Mouse (Mus musculus) lung, adult 2 months (tissue): ENCODE results near the gene Cers6.

ENCODE experiments used
- CTCF ChIP-seq: fragments of 200-500 bp; IDR thresholded peaks from 2 replicates; pipeline ENCODE4 v1.5.1; 2011; ENCODE audit warnings: mild to moderate bottlenecking, low read length, control low read depth; ENCODE audit not compliant: insufficient read depth
- POLR2A ChIP-seq: fragments of 200-500 bp; IDR thresholded peaks from 2 replicates; pipeline ENCODE4 v1.6.1; 2011; ENCODE audit warnings: low read depth, mild to moderate bottlenecking, control low read depth, low read length, borderline replicate concordance; ENCODE audit errors: extremely low read depth

- TF ChIP-seq CTCF (no peak), POLR2A (no peak)
Observed at GRCm38 (mm10) chr2:68975286-68975685, 114.0 kb downstream of the Cers6 start.
